Mouse (Mus musculus): ENCODE data around the gene Tnnt1.
A peak's percentile ranks its signal among the peaks of the same experiment; 100 is the strongest.

- TF ChIP-seq CTCF (IDR thresholded peaks at IDR 0.05; ENCODE audit: low read depth, low read length) (peak; percentile 94), POLR2A (IDR thresholded peaks at IDR 0.05; ENCODE audit: borderline replicate concordance, low read depth, low read length) (no peak)
Observed at GRCm38 (mm10) chr7:4513236-4513635, 2.9 kb downstream of the Tnnt1 start.
